Mouse (Mus musculus) T-cell, adult 2 months (primary cell): ENCODE data around the gene Triobp.

Experiments
- DNase-seq: peaks from one replicate; pipeline ENCODE4 v3.0.0; 2022; ENCODE audit warnings: low spot score

The Triobp gene

GRCm38 (mm10) chr15:78926021-78926919, 21.3 kb upstream of the Triobp start, which contains the start of gene Lgals1:
Gene Lgals1 (plus strand): TSS chr15:78926725.
- DNase-seq = peak; percentile 53

DNA sequence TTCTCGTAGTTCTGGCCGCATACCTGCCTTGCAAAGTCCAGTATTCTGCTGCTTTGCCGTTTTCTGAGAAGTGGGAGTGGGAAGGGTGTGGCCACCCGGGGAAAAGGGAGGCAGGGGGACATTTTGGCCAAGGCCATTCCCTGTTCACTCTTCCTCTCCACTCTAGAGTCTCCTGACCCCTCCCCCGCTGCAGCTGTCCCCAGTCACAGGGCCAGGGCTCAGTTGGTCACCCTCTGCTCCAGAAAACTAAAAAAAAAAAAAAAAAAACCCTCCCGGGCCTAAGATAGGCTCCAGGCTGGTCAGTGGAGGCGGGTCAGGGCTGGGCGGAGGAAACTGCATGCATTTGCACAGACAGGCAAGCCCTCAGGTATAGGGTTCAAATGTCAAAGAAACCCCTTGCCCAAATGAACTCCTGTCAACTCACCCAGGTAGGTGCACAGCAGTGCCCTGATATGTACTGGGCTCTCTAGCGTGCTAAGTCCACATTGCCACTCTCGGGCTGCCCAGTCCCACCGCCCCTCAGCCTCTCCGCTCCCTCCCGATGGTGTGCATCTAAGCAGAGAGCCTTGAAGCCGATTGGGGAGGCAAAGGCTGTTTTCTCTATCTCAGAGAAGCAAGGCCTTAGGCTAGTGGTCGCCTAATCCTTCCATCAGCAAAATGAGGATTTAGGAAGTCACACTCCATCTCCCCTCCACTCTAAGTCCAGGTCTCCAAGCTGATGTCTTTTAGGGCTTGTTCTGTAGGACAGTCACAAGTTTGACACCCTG, 20.3 kb upstream of the Triobp start:
- DNase-seq = no peak

GRCm38 (mm10) chr15:78927788-78928457, 19.6 kb upstream of the Triobp start:
- DNase-seq = peak; percentile 88

- DNase-seq = no peak
These were observed 19.0 kb upstream of the Triobp start for GRCm38 (mm10) chr15:78928539-78928938.

GRCm38 (mm10) chr15:78930192-78930706, 17.3 kb upstream of the Triobp start:
- no peak for DNase-seq

- no peak for DNase-seq
These were observed 16.6 kb upstream of the Triobp start for GRCm38 (mm10) chr15:78930801-78931426.

GRCm38 (mm10) chr15:78931577-78931976, 15.9 kb upstream of the Triobp start:
- peak; percentile 84 for DNase-seq

DNA sequence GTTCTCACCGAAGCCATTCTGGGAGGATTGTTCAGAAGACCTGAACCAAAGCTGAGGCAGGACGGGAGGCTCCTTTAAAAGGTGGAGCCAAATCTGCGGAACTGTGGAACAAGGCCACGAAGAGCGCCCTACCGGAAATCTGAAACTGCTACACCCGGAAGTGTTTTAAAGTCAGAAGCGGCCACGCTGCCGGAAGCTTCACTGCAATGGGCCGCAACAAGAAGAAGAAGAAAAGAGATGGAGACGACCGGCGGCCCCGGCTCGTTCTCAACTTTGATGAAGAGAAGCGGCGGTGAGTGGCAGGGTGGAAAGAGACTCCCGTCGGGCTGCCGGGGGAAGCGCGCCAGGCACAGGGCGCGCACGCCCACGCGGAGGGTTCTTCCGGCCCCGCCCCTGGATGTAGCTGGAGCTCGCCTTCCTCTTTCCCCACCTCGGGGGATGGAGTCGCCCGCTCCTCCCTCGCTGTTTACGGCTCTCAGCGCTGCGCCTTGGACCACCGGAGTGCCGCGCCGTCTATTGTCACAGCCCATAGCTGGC, 12.7 kb upstream of the Triobp start, which contains the start of gene Nol12:
Gene Nol12 (plus strand): TSS at position 150 of the 537 bp plus-strand sequence.
- peak; percentile 85 for DNase-seq

GRCm38 (mm10) chr15:78936403-78936802, 11.1 kb upstream of the Triobp start:
- DNase-seq = no peak

GRCm38 (mm10) chr15:78937311-78937710, 10.2 kb upstream of the Triobp start:
- no peak for DNase-seq

GRCm38 (mm10) chr15:78937963-78938362, 9.6 kb upstream of the Triobp start:
- no peak for DNase-seq

DNA sequence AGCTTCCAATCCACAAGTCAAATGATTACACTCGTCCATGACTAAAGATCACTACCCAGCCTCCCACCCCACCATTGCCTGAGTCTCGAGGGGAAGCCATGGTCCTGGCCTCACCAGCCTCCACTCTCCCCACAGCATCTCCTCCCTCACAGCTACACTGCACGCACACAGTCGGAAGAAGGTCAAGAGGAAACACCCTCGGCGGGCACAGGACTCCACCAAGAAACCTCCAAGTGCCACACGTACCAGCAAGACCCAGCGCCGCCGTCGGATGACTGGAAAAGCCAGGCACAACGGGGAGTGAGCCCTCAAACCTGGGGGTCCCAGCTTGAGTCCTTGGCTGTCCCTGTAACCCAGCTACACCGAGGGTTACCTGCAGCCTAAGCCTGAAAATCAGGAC, 7.2 kb upstream of the Triobp start:
- no peak for DNase-seq

- DNase-seq = peak; percentile 43
These were observed 4.9 kb upstream of the Triobp start for GRCm38 (mm10) chr15:78942663-78943062.

DNA sequence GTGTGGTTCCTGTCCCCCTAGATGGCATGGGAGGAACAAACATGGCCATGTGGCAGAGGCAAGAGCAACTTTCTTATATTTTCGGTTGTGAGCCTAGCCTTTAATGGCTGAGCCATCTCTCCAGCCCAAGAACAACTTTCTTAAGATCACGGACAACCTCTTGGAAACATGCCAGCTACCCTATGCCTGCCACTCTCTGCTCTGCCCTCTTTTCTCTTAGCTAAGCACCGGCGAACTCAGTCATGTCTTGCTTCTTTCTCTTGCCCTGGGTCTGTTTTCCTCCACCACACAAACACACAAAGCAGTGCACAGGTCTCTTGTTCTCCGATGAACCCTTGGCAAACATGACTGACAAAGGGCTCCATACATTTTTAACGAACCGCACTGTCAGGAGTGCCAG, 1.3 kb upstream of the Triobp start:
- DNase-seq = no peak

GRCm38 (mm10) chr15:78948152-78948725, 715 bp downstream of the Triobp start:
- DNase-seq = no peak

GRCm38 (mm10) chr15:78948883-78949282, 1.4 kb downstream of the Triobp start:
- DNase-seq = no peak

- no peak for DNase-seq
These were observed 8.1 kb downstream of the Triobp start for GRCm38 (mm10) chr15:78955663-78956062.

GRCm38 (mm10) chr15:78956351-78956750, 8.8 kb downstream of the Triobp start:
- peak; percentile 33 for DNase-seq

DNA sequence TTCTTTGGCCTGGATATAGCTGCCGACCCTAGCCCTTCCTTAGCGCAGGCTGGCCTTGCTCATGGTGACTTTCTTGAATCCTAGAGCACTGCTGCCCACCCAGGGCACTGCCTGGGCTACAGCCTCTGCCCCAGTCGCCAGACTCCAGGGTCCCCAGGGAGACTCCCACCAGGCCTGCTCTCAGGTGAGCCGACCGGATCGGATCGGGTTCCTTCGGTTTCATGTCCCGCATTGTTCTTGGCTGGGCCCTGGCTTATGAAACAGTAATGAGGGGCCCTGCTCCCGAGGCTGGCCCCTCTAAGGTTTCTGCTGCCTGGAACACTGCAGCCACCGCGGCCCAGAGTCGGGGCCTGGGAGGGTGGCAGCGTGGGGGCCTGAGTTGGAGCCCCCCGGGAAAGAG, 9.5 kb downstream of the Triobp start:
- DNase-seq = no peak

- DNase-seq = no peak
These were observed 12.0 kb downstream of the Triobp start for GRCm38 (mm10) chr15:78959537-78959936.

DNA sequence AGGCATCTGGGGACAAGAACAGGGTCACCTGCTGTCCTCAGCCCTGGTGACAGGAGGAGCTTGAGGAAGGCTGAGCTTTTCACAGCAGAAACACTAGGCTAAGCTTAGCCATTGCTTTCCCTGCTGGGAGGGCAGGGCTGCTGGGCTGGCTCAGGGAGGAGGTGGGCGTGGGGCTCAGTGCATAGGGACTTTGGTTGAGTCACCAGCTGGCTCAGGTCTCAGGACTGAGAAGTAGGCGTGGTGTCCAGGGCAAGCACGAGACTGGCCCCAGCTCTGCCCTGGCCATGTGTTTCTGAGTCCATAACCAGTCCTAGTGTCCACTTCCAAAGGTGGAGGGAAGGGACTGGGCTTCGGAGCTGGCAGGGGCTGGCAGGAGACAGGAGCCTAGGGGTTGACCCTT, 12.6 kb downstream of the Triobp start:
- no peak for DNase-seq
